Mouse (Mus musculus) MEL (cell line): ENCODE results near the gene Ccdc142.

ENCODE experiments used
- CTCF ChIP-seq, 3 experiments: IDR thresholded peaks in 2 of 3; conservative IDR thresholded peaks in 1 of 3; 2 replicates each; pipeline ENCODE4 v1.5.1; 2011 to 2012; ENCODE audit warnings: low read length in 3 of 3, low read depth in 2 of 3, mild to moderate bottlenecking in 2 of 3, improper control_type of control experiment in 1 of 3, inconsistent platforms in 1 of 3, mixed read lengths in 1 of 3, moderate library complexity in 1 of 3; ENCODE audit not compliant: control insufficient read depth in 1 of 3, insufficient read depth in 1 of 3, poor library complexity in 1 of 3, severe bottlenecking in 1 of 3
- MAX ChIP-seq: IDR thresholded peaks from 2 replicates; pipeline ENCODE4 v1.6.1; 2011; ENCODE audit warnings: low read length, improper control_type of control experiment
- TAL1 ChIP-seq: IDR thresholded peaks from 2 replicates; pipeline ENCODE4 v1.6.1; 2012; ENCODE audit warnings: mild to moderate bottlenecking, inconsistent platforms, low read length, moderate library complexity, mixed read lengths
- USF1 ChIP-seq: IDR thresholded peaks from 2 replicates; pipeline ENCODE4 v1.6.1; 2014; ENCODE audit warnings: low read depth, mild to moderate bottlenecking, inconsistent platforms, low read length, improper control_type of control experiment, moderate library complexity
- ZKSCAN1 ChIP-seq: IDR thresholded peaks from 2 replicates; pipeline ENCODE4 v1.6.1; 2012; ENCODE audit warnings: low read depth, mild to moderate bottlenecking, inconsistent platforms, low read length, improper control_type of control experiment, moderate library complexity

GRCm38 (mm10) chr6:83111510-83112136 is 10.2 kb downstream of the Ccdc142 start:
- TF ChIP-seq CTCF (IDR thresholded peaks at IDR 0.05 in 2 of 3, conservative IDR thresholded peaks at IDR 0.05 in 1 of 3; ENCODE audit: control insufficient read depth in 1 of 3, insufficient read depth in 1 of 3, low read depth in 2 of 3, low read length in 3 of 3, poor library complexity in 1 of 3, severe bottlenecking in 1 of 3), result no peak
- TF ChIP-seq TAL1, result peak; percentile 20; the same call in 1 of the 2 replicates
- TF ChIP-seq MAX, result no peak
- no peak for TF ChIP-seq USF1
- no peak for TF ChIP-seq ZKSCAN1
